Comparison of ENCODE assay signal across 12 mouse cellular contexts in genomic region chr1:73153438-73154097, GRCm38 (mm10).
DNase-seq lines count a peak whose midpoint lies in the region; ATAC-seq and TF ChIP-seq lines count a peak whose summit lies in the region.
"Had no signal": no experiment of that assay in that cellular context is flagged by ENCODE, and none has a peak within 500 bp of the region (broad histone marks: within the 10 kb centered on the region; RNA-seq: fewer than 3 reads in every experiment).

No protein-coding gene starts in this region.

- DNase-seq in kidney, adult 11 months = peak; percentile 25
- no peak for DNase-seq in kidney, adult 18-20 months
- DNase-seq in heart, postnatal 0 days (ENCODE audit: low spot score) = peak; percentile 35
- peak; percentile 27 to 29 for DNase-seq in kidney, postnatal 36 days
- DNase-seq in retina, embryonic 14.5 days (ENCODE audit: low spot score) = peak; percentile 58
- DNase-seq in thymus, postnatal 36 days = no peak
- no peak for DNase-seq in cerebellum, postnatal 36 days
- DNase-seq: cerebellum, adult 11-12 months; right cerebral cortex, postnatal 14 days; thymus, postnatal 25 days had no signal

- H3K36me3 ChIP-seq in heart, postnatal 0 days (replicated peaks; ENCODE audit: control insufficient read depth, insufficient read depth, low read length) = no peaks in the 10 kb centered on the region

- no peaks in the 10 kb centered on the region for H3K9me3 ChIP-seq in heart, postnatal 0 days (replicated peaks; ENCODE audit: control insufficient read depth, low read length)

- H3K4me2 ChIP-seq in heart, postnatal 0 days (ENCODE audit: low read depth, low read length) = no peak overlapping the region

- WGBS in heart, postnatal 0 days = 62% methylated on average over 9 of the region's 9 CpGs

- TF ChIP-seq CTCF in heart, postnatal 0 days (IDR thresholded peaks at IDR 0.05; ENCODE audit: low read depth) = no peak

- H3K4me3 ChIP-seq in heart, postnatal 0 days (ENCODE audit: low read depth, low read length) = no peak overlapping the region
- H3K4me3 ChIP-seq: myocyte had no signal

- H3K9ac ChIP-seq in heart, postnatal 0 days (replicated peaks; ENCODE audit: low read depth, low read length) = no peak overlapping the region

- H3K27me3 ChIP-seq in heart, postnatal 0 days (ENCODE audit: control insufficient read depth, insufficient read depth, low read length) = no peaks in the 10 kb centered on the region

- ATAC-seq in heart, postnatal 0 days (ENCODE audit: insufficient read depth, low read depth) = no peak
- ATAC-seq in megakaryocyte-erythroid progenitor cell, adult 5-6 weeks (replicated peaks; ENCODE audit: low FRiP score, low TSS enrichment, poor library complexity, severe bottlenecking) = no peak

- TF ChIP-seq EP300 in heart, postnatal 0 days (IDR thresholded peaks at IDR 0.05; ENCODE audit: low read depth) = no peak

- no peak overlapping the region for H3K27ac ChIP-seq in heart, postnatal 0 days (ENCODE audit: low read depth)

- no peaks in the 10 kb centered on the region for H3K4me1 ChIP-seq in heart, postnatal 0 days (ENCODE audit: control insufficient read depth, insufficient read depth)

Comparison
In these comparisons a context has a peak if more than half of its experiments do, and no peak if none do; other contexts are left out.
1. DNase-seq: peak in kidney, adult 11 months (single experiment), heart, postnatal 0 days (single experiment), kidney, postnatal 36 days (2 of 2) and retina, embryonic 14.5 days (single experiment); none in kidney, adult 18-20 months (single experiment), thymus, postnatal 36 days (0 of 2) and cerebellum, postnatal 36 days (0 of 2).